Mouse (Mus musculus) heart, postnatal 14 days (tissue): ENCODE data around the gene Vamp9. TPM values are rescaled to one million over a fixed set of nuclear protein-coding genes. Genes with fewer than 3 reads are reported as not detected.

Experiments
- DNase-seq, 2 experiments: peaks; one replicate each; pipeline ENCODE4 v3.0.0; 2021 to 2022
- intact Hi-C: fragments of 180-260 bp; cut with DNase I; formaldehyde crosslinking; loops from one replicate; pipeline ENCODE4 v1.15.1; 2025
- long read RNA-seq, 2 experiments: library from polyadenylated mRNA; stranded (forward); transcript quantifications; one replicate each; pipeline ENCODE4 v2.0.0; 2021
- total RNA-seq, 2 experiments: library from RNA; stranded (reverse); gene quantifications; 2 replicates each; pipeline ENCODE4 v1.2.3; 2021

Vamp9 gene
- total RNA-seq, result not detected
- long read RNA-seq, experiment 1, result 0 reads
- long read RNA-seq, experiment 2, partial matches to known transcripts, result 0 of 1 reads
- long read RNA-seq, experiment 2, other reads (novel, unspliced or antisense), result 0 of 1 reads

DNA sequence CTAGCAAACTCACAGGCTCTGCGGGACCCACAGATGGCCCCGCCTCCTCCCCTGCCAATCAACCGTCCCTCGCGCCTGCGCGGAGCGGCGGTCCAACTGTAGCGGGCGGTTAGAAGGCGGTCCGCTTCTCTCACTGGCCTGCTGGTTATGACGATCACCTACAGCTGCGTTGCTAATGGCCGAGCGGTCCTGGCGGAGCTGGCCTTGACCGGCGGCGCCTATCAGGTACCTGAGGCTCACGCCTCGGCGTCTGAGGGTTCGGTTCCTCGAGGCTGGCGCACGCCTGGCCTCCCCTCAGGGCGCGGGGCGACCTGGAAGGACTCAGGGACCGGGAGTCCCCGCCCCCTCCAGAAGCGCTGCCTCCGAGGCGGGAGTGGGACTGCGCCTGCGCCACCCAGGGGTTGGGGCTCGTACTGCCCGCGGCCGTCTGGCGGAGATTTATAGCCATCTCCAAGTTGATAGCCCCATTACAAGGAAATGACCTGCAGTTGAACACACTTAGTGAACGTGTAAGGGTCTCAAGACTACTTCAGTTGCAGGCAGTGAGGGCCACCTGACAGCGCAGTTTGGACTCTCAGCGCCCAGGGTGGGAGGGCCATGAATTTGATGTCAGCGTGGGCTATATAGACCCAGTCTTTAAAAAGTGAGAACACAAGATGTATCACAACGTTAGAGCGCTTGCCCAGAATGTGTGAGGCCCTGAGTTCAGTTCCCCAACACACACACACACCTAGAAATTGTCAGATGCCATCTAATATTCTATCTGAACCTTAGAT lies at the start of gene Vamp9:
Gene Vamp9, plus strand, starts transcription at position 74 of the 776 bp plus-strand sequence.
- intact Hi-C loops, result no loop called here

DNA sequence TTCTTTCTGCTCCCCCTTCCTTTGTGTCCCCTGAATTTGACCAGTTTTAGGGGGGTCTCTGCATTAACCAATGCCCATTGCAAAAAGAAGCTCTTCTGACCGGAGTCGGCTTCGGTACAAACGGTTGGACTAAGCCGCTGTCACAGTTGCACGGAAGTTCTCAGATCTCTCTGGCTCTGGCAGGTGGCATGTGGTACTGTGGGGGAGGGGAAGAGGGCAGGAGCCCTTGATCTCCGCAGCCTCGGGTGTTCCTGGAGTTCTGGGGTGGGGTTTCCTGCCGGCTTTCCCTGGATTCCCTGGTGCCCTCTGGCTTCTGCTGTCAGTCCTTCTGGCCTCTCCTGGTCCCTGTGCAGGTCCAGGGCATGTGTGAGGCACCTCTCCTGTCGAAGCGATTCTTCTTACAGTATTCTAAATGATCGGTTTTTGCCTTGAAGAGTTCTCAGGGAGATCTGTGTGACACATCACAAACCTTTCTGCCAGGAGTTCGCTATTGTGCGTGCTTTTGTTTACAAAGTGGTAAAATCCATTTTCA lies 48.9 kb upstream of the Vamp9 start:
- intact Hi-C loops, result no loop called here
- DNase-seq, result no peak

More for the DNA sequence above, at the start of gene Vamp9:
- peak; percentile 96 to 97 for DNase-seq

DNA sequence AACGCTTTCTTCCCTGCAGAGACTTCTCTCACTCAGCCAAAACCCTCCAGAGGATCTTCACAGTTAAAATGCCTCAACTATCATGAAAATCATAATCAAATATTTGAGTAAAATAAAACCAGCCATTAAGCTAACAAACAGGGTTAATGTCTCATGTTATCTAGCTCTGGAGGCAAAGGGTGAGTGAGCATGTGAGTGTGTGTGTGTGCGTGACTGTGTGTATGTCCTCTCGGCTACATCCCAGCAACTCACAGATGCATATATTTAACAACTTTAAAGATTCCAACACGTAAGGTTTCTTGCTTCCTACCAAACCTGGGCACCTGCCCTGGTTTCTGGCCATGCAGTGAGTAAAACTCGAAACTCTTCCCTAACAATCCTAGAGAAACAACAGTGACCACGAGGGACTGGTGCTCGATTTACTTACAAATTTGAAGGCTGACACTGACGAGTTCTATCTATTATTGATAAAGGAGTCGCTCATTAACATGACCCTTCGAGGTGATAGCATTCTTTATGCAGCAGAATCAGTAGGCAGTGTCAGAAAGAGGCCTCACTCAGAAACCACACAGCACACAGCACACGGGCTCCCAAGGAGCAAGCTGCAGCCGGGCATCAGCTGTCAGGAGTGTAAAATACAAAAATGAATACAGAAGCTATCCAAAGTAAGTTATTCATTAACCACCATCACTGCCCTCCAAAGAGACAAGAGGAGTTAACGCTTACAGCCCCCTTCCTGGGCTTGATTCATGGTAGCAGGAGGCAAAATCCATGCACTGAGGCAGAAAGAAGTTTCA lies 46.2 kb upstream of the Vamp9 start:
- DNase-seq, result no peak
- intact Hi-C loops, result no loop called here

DNA sequence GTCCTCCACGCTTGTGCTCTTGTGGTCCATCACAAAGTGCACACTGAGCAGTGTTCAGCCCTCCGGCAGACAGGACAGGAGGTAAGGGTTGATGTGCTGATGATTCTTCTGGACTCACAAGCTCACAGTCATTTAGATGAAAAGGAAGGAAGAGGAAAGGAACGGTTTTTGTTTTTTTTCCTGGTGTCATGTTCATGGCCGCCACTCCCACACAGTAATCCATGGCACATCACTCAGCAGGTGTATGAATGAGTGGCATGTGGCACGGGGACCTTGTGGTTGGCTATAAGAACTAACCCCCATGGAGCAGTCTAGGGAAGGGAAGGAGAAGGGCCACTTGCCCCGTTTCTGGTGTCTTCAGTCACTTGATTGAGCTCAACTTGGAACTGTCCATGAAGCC lies 44.2 kb upstream of the Vamp9 start:
- intact Hi-C loops, result no loop called here
- DNase-seq, result no peak

DNA sequence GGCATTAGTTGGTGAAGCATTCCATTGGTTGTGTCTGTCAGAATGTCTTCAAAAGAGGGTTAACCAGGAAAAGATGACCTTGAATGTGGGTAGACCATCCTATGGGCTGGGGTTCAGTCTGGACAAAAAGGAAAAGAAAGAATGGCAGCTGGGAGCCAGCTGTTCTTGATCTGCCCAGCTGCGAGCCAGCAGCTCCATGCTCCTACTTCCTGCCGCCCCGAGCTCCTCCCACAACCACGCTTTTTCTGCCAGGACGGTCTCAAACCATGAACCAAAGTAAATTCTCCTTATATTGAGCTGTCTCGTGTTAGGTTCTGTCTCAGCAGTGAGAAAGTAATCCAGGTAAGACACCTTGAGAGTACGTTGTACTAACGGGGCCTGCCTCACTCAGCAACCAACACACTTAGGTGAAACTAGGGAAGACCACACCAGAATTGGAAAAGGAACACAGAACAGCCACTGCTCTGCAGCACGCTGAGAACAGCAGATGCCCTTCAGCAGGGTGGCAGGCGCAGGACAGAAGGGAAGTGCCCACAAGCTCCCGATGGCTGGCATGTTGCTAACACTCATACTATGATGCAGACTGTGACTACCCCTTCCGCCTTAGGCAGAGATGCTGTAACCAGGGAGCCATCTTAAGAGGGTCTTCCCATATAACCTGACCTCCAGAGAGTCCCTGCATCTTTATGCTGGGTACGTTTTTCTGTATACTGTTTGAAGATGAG lies 42.2 kb upstream of the Vamp9 start:
- intact Hi-C loops, result no loop called here

DNA sequence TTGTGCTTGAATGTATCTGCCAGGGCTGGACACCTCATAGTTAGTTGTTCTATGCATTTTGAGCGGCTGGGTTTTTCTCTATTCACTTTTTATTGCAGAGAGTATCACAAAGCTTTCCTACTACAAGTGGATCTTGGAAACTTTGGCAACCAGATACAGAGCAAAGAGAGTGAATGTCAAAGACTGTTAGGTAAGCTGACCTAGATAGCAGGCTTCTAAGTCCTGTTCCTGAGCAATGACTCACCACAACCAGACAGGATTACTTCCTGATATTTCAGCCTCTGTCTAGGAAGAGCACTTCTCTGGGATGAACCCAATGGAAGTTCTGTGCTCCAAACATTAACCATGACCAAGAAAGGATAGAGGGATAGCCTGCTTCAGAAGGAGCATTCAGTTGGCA lies 40.3 kb upstream of the Vamp9 start:
- intact Hi-C loops, result no loop called here

More for the DNA sequence above, 42.2 kb upstream of the Vamp9 start:
- DNase-seq, result peak in 1 of 2 experiments; percentile 14

DNA sequence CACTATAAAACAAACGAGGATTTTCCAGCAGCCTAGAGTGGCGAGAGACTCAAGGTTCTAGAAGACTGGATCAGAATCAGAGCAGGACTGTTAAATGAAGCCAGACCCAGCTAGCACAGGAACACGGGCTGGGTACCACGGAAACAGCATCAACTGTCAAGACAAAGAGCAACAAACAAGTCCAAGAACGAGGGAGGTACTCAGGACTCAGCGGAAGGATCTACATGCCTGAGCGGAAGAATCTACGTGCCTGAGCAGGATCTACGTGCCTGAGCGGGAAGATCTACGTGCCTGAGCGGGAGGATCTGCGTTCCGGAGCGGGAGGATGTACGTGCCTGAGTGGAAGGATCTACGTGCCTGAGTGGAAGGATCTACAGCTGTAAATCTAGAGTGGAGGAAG lies 37.8 kb upstream of the Vamp9 start:
- intact Hi-C loops, result no loop called here
- DNase-seq, result no peak

More for the DNA sequence above, 40.3 kb upstream of the Vamp9 start:
- DNase-seq, result no peak

DNA sequence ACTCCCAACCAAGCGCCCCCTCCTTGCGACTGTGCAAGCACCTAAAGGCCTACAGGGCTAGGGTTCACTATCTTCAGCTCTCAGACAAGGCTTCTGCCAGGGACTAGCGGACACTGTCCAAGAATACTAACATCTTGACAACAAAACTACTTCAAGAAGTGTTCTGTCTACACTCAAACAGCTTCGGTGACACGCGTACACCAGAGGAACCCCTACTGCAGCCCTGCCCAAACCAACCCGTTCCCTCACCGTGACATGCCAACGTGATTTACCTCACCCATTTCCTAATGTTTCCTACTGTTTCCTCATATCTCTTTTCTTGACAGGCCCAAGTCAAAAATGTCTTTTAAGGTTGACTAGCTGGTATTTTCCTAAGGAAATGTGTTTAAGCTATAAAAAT lies 37.1 kb upstream of the Vamp9 start:
- DNase-seq, result no peak
- intact Hi-C loops, result no loop called here

DNA sequence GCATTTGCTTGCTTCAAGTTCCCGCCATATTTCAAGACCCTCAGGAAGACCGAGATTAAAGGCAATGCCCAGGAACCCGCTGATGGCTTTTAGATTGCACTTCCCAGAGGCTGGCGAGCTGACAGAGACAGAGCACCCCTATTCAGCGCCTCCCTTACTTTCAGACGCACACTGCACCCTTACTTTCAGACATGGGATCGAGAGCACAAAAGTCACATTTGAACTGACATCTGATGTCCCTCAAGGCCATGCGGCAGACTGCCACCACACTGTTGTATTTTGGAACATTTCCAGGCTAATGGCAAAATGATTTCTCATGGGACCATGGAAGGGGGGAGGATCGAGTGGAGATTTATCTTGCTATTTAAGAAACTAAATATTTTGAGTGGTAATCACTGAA lies 28.5 kb upstream of the Vamp9 start:
- DNase-seq, result peak in 1 of 2 experiments; percentile 14
- intact Hi-C loops, result no loop called here

DNA sequence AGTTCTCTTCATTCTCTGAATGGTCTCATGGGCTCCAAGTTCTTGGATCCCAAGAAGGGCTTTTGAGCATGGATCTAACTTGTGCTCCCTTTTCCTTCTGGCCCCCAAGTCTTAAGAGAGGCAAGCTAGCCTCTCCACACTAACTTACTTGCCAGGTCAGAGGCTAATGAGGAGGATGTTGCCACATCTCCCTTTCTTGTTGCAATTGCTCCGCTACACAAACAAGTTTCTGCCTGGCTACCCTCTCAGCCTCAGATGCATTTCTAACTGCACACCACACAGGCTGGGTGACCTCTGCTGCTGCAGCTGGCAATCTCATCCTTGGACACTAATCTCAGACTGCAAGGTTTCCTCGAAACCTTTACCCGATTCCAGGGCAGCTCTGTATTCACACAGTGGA lies 23.6 kb upstream of the Vamp9 start:
- DNase-seq, result no peak
- intact Hi-C loops, result no loop called here

DNA sequence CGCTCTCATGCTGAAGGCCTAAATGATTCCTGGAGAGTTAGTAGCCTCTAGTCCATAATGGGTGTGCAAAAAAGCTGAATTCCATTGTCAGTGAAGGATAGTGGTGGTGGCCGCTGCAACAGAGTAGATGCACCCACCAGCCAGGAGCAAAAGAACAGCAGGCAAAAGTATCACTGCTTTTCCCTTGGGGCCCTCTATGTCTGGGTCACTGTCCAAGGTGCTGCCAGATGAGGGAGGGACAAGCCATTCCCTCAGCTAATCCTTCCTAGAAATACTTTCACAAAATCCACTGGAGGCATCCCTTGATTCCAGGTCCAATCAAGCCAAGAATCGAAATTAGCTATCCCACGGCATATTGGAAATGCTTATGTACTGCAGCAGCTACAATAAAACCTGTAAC lies 22.0 kb upstream of the Vamp9 start:
- DNase-seq, result no peak
- intact Hi-C loops, result no loop called here

DNA sequence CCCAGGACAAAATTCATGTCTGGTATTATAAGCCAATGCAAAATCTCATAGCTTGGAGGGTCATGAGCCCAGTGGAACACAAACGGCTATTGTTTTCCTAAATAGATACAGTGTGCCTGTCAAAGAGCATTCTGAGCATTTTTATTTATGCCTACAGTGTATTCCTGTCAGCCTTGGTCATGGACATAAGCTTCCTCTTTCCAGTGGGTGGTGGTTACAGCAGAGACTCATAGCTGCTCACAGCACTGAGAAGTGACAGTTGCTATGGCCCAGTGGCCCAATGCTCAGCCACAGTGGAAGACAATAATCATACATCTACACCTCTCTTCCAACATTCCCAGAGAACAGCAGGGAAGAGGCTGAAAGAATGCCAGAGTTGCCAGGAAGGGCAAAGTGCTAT lies 18.9 kb upstream of the Vamp9 start:
- intact Hi-C loops, result no loop called here
- DNase-seq, result no peak

DNA sequence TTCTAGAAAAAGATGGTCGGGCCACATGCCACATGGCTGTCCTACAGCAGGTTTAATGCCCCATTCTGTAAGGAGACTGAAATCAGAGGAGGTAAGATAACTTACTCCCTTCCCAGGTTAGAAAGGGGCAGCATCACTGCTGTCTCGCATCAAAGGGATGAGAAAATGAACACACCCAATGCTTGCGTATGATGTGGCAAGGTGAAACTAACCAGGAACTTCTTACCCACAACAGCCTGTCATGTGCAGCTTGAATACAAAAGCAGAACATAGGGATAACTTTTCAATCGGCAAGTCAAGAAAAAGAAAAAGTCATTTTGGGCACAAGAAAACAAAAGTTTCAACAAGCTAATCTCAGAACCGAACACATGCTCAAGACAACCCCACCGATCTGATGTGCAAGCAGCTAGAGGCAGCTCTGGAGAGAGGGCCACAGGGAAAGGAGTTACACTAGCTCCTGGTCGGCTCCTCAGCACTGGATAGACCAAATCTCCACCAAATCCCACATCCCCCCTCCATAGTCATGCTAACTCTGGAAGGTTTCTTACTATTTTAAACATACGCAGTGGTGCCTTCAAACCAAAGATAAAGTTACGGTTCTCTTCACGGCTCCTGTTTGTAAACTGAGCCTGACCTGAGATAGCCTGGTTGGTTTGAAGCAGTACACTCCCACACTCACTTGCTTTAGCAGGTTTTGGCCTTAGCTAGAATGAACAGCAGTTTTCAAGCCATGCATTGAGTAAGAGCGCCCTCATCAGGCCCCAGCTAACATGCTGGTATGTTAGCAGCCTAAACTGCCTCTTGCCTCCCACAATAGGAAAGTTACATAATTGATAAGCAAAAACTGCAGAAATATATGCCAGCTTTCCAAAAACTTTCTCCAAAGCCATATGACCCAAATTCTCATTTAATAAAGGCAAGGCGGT lies 14.3 kb upstream of the Vamp9 start:
- intact Hi-C loops, result loop anchor here (2.0 to 5.0 kb wide), 3 partner anchors 314 to 689 kb away; no protein-coding TSS in a partner anchor
- DNase-seq, result peak; percentile 22 to 52

DNA sequence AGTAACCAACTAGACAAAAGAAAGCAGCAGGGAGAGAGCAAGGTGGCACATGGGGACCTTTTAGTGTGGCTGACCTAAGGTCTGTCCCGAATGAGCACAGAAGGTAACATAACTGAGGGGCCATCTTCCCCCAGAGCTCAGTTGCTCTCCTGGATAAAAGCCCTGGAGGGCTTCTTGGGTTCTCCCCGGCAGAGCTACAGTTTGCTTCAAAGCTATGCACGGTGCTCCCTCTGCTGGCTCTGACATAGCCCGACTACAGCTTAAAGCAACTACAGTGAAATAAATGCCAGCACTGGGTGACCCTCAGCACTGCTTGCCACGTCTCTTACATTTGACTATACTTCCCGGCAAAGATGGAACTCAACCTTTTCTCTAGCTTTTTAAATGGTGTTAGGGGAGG lies 6.0 kb upstream of the Vamp9 start:
- DNase-seq, result peak; percentile 42 to 61
- intact Hi-C loops, result no loop called here

DNA sequence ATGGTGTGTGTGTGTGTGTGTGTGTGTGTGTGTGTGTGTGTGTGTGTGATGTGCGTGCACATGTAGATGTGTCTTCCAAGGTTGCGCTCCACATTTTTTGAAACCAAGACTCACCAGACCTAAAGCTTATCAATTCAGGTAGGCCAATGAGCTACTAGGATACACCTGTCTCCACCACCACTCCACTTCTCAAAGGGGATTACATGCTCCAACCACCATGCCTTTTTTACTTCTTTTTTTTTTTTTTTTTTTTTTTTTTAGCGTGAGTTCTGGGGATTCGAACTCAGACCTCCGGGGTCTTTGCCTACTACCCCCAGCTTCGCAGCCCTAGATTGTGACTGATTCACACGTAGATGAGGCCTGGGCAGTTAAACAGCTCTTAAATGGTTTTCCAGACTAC lies 323 bp upstream of the Vamp9 start:
- DNase-seq, result no peak
- intact Hi-C loops, result no loop called here

DNA sequence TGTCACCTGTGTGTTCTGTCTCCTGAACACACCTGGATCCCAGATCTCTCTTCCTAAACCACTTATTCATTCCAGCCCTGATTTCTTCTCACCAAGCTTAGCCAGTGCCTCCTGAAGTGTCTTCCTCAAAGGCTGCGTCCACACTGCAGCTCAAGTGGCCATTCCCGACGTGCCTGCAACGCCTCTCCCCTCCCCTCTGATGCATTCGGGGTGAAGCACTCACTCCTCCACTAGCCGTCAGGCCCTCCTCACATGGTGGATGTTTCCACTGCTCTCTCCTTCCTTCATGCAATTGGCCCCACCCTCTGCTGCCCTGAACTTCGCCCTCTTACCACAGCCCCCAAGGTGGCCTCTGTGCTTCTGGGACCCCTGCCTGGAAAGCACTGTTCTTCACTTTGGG lies 9.4 kb downstream of the Vamp9 start:
- intact Hi-C loops, result no loop called here
- no peak for DNase-seq

DNA sequence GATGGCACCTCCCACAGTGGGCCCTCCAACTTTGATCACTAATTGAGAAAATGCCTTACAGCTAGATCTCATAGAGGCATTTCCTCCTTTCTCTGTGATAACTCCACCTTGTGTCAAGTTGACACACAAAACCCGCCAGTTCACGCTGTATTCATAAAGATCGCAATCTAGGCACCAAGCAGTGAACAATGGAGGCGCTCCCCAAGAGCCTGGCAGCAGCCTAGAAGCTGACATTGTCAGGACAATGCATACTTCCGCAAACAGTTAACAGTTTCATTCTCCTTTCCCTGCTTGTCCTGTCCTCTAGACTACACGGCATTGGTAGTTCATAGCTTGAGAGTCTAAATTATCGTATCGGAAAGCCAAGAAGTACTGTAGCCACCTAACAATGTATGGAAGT lies 16.0 kb downstream of the Vamp9 start:
- DNase-seq, result no peak
- intact Hi-C loops, result no loop called here

DNA sequence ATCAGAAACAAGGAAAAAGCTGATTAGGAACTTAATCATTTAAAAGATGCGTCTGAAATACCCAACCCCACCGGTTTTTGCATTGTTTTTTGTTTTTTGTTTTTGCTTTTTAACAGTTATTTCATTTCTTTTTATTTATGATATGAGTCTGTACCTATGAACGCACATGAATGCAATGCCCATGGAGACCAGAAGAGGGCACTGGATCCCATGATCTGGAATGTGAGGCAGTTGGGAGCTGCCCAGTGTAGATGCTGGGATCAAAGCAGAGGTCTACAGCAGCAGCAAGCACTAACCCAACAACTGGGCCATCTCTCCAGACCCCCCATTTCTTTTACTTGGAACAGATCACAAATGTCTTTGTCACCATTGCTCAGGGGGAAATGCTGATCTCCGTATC lies 21.9 kb downstream of the Vamp9 start:
- DNase-seq, result peak; percentile 29 to 64
- intact Hi-C loops, result loop anchor here (5.0 kb wide), 3 partner anchors 49 to 394 kb away; partner anchors contain the start of genes 4930524J08Rik and Hnrnpd

DNA sequence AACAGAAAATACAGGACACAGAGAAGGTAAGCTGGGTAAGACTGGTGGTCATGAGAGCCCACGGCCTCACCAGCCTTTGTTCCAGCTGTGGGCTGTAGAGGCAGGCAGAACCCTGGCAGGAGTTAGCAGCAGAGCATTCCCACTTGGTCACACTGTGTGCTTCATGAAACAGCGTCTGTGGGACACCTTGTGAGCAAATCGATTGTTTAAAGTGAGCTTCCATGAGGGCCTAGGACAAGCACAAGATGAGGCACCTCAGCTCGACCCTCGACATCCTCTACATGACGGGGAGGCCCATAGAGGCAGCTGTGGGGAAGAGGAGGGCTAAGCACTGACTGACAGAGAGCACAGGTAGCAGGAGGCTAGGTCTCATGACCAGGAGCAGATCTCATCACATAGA lies 25.9 kb downstream of the Vamp9 start:
- no peak for DNase-seq
- intact Hi-C loops, result loop anchor here (5.0 kb wide), 1 partner anchor 110 kb away; no protein-coding TSS in a partner anchor
